Mouse (Mus musculus): ENCODE measurements around the gene Nploc4.

DNA sequence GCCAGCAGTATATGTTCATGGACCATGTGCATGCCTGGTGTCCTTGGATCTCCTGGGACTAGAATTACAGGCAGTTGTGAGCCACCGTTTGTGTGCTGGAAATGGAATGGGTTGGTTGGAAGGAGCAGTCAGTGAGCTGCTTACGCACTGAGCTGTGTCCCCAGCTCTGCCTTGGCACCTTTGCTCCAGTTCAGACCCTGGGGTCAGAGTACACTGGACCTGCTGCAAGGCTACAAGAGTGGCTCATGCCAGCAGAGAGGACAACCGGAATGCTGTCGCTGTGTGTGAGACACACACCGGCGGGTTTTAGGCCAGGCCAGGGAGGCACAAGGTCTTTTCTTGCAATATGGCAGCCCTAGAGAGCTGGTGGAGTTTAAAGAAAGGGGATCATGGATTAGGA, 34.5 kb upstream of the Nploc4 start:
- TF ChIP-seq POLR2A (IDR thresholded peaks at IDR 0.05; ENCODE audit: extremely low read depth, insufficient read depth, low read length) (0 out of 2 replicates have a peak, but pooled peaks have one; percentile 45), CTCF (IDR thresholded peaks at IDR 0.05; ENCODE audit: low read depth, low read length) (0 out of 2 replicates have a peak, but pooled peaks have one; percentile 8)
